ENCODE assay signal across 8 mouse cellular contexts in the genomic region with DNA sequence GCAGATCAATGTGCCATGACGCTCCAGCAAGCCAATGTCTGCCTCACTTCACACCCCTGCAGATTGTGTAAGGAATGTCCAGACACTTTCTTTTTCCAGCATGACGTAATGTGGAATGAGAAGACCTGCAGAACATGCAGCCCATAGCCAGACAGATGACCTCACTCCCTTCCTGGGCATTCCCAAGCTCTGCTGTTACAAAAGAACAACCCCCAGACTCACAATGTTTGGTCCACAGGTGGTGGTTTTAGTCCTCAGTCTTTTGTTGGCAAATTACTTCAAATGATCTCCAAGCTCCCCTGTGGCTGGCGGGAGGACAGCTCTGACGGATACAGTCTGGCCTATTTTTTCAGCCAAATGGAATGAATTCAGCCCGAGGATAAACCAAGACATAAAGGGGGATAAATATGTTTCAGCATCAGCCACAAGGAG.
DNase-seq lines count a peak whose midpoint lies in the region; ATAC-seq lines count a peak whose summit lies in the region.

No protein-coding gene starts in this region.

- H3K4me1 ChIP-seq in hindbrain, embryonic 15.5 days (replicated peaks): 0 out of 2 replicates have a peak, but pooled peaks cover 4% of the 10 kb centered on the region
- H3K4me1 ChIP-seq in hindbrain, embryonic 13.5 days (replicated peaks): no peaks in the 10 kb centered on the region
- no peaks in the 10 kb centered on the region for H3K4me1 ChIP-seq in heart, embryonic 16.5 days (ENCODE audit: control insufficient read depth, insufficient read depth, low read length)

- no peaks in the 10 kb centered on the region for H3K36me3 ChIP-seq in hindbrain, embryonic 15.5 days
- H3K36me3 ChIP-seq in hindbrain, embryonic 13.5 days: no peaks in the 10 kb centered on the region
- H3K36me3 ChIP-seq in heart, embryonic 16.5 days (ENCODE audit: control insufficient read depth, insufficient read depth): no peaks in the 10 kb centered on the region

- H3K4me3 ChIP-seq in hindbrain, embryonic 15.5 days: no peak overlapping the region
- H3K4me3 ChIP-seq in hindbrain, embryonic 13.5 days: no peak overlapping the region
- H3K4me3 ChIP-seq in heart, embryonic 16.5 days (ENCODE audit: low read length): no peak overlapping the region

- H3K4me2 ChIP-seq in hindbrain, embryonic 15.5 days: no peak overlapping the region
- no peak overlapping the region for H3K4me2 ChIP-seq in hindbrain, embryonic 13.5 days
- no peak overlapping the region for H3K4me2 ChIP-seq in heart, embryonic 16.5 days (ENCODE audit: low read depth, low read length)

- H3K9me3 ChIP-seq in hindbrain, embryonic 15.5 days: no peaks in the 10 kb centered on the region
- no peaks in the 10 kb centered on the region for H3K9me3 ChIP-seq in hindbrain, embryonic 13.5 days
- no peaks in the 10 kb centered on the region for H3K9me3 ChIP-seq in heart, embryonic 16.5 days (replicated peaks; ENCODE audit: control insufficient read depth, low read length)

- H3K27ac ChIP-seq in hindbrain, embryonic 15.5 days (replicated peaks): peak overlapping the region; percentile 51; the same call in 1 of the 2 replicates
- H3K27ac ChIP-seq in hindbrain, embryonic 13.5 days: no peak overlapping the region
- H3K27ac ChIP-seq in heart, embryonic 16.5 days (ENCODE audit: low read length): no peak overlapping the region

- WGBS in hindbrain, embryonic 15.5 days: 47% methylated on average over 5 of the region's 5 CpGs
- WGBS in hindbrain, embryonic 13.5 days: 57% methylated on average over 5 of the region's 5 CpGs
- WGBS in heart, embryonic 16.5 days: 60% methylated on average over 5 of the region's 5 CpGs

- H3K9ac ChIP-seq in hindbrain, embryonic 15.5 days: no peak overlapping the region
- H3K9ac ChIP-seq in hindbrain, embryonic 13.5 days: no peak overlapping the region
- H3K9ac ChIP-seq in heart, embryonic 16.5 days (ENCODE audit: low read length): no peak overlapping the region

- peak; percentile 27 for DNase-seq in right cerebral cortex, postnatal 4 days
- no peak for DNase-seq in right cerebral cortex, adult 18-20 months
- DNase-seq in telencephalon, adult 2 months (ENCODE audit: low read depth, low spot score): peak; percentile 29
- DNase-seq in gastrocnemius, adult 8-10 months (ENCODE audit: low spot score in 2 of 2): no peak
- DNase-seq in yolk sac, embryonic 10.5 days (ENCODE audit: low spot score): no peak

- ATAC-seq in hindbrain, embryonic 15.5 days (ENCODE audit: low FRiP score, low read depth): peak; percentile 66
- no peak for ATAC-seq in hindbrain, embryonic 13.5 days (ENCODE audit: low FRiP score)
- ATAC-seq in heart, embryonic 16.5 days (replicated peaks; ENCODE audit: extremely low read depth, insufficient read depth, low FRiP score): peak; percentile 10; the same call in 1 of the 2 replicates

- H3K27me3 ChIP-seq in hindbrain, embryonic 15.5 days: no peaks in the 10 kb centered on the region
- no peaks in the 10 kb centered on the region for H3K27me3 ChIP-seq in hindbrain, embryonic 13.5 days
- no peaks in the 10 kb centered on the region for H3K27me3 ChIP-seq in heart, embryonic 16.5 days (ENCODE audit: control insufficient read depth, insufficient read depth, low read length)

Comparison
In these comparisons a context has a peak if more than half of its experiments do, and no peak if none do; other contexts are left out.
1. DNase-seq: peak in right cerebral cortex, postnatal 4 days (single experiment) and telencephalon, adult 2 months (single experiment); none in right cerebral cortex, adult 18-20 months (single experiment), gastrocnemius, adult 8-10 months (0 of 2) and yolk sac, embryonic 10.5 days (single experiment).